Mouse (Mus musculus): ENCODE results near the gene Gbp2b.

Gbp2b gene

DNA sequence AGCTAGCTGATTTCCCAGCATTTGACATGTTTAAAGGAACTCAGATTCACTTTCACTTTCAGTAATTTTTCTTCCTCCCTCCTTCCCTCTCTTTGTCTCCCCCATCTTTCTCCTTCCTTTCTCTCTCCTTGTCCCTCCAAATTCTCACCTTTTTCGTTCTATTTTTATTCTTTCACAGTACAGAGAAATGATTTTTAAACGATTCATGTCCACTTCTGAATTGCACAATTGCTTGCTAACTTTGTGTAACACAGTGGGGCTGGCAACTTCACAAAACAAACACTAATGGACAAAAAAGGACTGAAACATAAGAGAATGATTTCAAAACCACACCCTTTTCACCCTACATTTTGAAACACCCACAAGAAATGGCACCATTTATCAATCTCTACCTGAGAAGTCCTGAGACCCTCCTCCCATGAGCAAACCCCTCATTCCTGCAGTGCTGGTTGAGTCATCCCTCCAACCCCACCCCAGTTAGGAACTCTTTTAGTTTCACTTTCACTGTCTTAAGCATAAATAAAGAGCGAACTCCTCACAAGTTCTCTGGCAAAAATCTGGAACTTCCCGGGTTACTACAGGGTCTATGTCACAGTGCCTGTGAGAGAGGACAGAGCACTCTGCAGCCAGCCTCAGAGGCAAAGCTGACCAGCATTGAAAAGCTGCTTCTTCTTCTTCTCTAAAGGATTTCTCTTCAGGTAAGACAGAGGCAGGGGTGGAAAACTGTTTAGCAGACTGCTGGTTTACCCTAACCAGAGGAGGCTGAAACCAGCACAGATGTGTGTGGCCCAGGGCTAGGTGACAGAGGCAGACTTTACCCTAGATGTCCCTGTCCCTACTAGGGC is 25.7 kb downstream of the Gbp2b start, which contains the start of gene Gbp2:
Gbp2 (plus strand) TSS at position 492 of the 845 bp plus-strand sequence.
- peak; percentile 32 to 40 for DNase-seq (ENCODE audit: low spot score in 2 of 2)

DNA sequence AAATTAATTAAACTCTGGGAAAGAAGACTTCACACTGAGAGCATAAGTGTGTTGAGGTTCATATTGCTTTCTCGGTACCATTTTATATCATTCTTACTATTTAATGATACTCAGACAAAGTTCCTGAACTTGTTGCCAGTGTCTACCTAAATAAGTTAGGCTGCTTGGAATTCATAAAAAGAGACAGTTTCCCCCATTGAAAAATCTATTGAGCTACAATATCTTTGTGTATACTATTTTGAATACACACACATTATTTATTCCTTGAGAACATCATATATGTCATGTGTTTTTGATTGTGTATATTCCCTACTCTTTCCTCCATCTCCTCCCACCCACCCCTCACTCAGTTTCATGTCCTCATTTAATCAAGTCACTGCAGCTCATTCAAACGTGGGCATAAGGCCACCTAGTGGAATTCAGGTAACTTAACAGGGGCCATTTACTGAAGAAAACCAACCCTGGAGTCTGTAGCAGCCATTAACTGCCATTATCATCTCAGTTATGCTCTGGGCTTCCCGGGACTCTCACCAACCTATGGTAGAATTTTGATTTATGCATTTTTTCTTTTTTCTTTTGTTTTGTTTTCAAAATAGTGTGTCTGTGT is 26.4 kb downstream of the Gbp2b start:
- DNase-seq (ENCODE audit: low spot score in 2 of 2) = no peak

GRCm38 (mm10) chr3:142630385-142630784 is 35.7 kb downstream of the Gbp2b start:
- no peak for DNase-seq (ENCODE audit: low spot score in 2 of 2)

DNA sequence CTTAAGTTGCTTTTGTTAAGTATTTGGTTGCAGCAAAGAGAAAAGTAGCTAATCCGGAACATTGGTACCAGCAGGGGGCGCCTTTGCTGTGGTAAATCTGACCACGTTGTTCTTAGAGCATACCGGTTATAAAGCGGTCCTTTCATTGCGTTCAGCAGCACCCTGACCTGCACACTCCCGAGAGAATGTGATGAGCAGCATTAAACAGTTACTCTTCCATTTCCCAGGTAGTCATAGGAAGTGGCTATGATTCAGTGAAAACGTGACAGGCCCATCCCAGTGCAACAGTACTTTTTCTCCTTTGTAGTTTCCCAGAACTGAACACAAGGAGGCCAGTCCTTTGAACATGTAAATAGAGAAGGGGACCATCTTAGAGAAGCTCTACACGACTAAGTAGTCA is 45.6 kb downstream of the Gbp2b start:
- DNase-seq (ENCODE audit: low spot score in 2 of 2) = peak; percentile 22 to 37

- DNase-seq (ENCODE audit: low spot score in 2 of 2) = peak; percentile 10 to 53
These were observed 51.3 kb downstream of the Gbp2b start for GRCm38 (mm10) chr3:142645949-142646348.

GRCm38 (mm10) chr3:142647836-142648235 is 53.2 kb downstream of the Gbp2b start:
- peak in 1 of 2 experiments; percentile 8 for DNase-seq (ENCODE audit: low spot score in 2 of 2)

DNA sequence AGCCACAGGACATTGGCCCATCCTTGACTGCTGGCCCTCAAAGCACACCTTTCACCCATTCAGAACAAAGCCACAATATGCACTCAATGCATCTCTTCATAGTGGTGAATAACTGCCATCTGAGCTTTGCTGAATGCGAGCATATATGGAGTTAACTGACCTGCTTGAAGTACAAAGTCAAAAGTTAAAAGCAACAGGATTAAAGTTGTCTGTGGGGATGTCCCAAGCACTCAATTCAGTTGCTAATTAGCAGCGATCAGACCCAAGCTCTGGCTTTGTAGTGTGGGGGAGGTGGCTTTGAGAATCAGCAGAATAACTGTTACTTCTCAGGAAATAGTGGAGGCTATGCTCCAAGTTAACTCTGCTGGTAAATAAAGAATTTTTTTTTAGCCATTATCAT is 55.6 kb downstream of the Gbp2b start:
- no peak for DNase-seq (ENCODE audit: low spot score in 2 of 2)

GRCm38 (mm10) chr3:142664723-142665122 is 70.1 kb downstream of the Gbp2b start:
- DNase-seq (ENCODE audit: low spot score in 2 of 2) = no peak
